Mouse (Mus musculus): Measurements from ENCODE around the gene Tfpt. TPM values are rescaled to one million over a fixed set of nuclear protein-coding genes. Genes with fewer than 3 reads are reported as not detected.
A peak's percentile ranks its signal among the peaks of the same experiment; 100 is the strongest.

The Tfpt gene
- polyA plus RNA-seq, 1 experiment = not detected

DNA sequence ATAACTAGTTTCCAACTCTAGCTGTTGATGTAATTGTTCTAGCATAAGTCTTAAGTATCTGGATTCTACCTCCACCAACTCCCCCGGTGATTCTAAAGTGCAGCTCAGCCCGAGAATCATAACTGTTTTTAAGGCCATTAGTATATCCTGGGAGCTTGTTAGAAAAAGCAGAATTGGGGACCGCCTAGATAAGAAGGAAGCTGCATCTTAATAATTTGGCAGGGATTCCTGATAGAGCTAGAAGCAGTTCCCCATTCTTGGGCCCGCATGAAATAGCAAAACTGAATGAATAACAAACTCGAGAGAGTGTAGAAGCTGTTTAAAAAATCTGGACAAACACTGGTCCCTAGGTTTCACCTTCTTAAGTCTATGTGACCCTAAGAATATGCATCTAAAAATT is 13.7 kb upstream of the Tfpt start:
- Histone ChIP-seq H3K4me3 (ENCODE audit: insufficient read depth, low read depth, low read length) (no peak overlapping the region), H3K27ac (ENCODE audit: insufficient read depth, low read depth, low read length) (no peak overlapping the region), H3K4me1 (ENCODE audit: control insufficient read depth, insufficient read depth, low read length) (peaks cover 7% of the 10 kb centered on the region)
- 63% methylated on average over 5 of the region's 5 CpGs for WGBS
- TF ChIP-seq CTCF (IDR thresholded peaks at IDR 0.05; ENCODE audit: insufficient read depth, low read depth, low read length) (no peak), POLR2A (IDR thresholded peaks at IDR 0.05; ENCODE audit: insufficient read depth, low read depth, low read length) (no peak)

DNA sequence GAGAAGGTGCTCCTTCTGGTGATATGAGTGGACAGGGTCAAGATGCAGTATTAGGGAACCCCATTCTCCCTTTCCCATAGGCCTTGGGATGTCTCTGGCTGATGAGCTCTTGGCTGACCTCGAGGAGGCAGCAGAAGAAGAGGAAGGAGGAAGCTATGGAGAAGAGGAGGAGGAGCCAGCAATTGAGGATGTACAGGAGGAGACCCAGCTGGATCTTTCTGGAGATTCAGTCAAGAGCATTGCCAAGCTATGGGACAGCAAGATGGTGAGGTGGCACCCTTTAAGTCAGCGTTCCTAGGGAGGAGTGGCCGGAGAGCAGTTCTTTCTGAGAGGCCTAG is 718 bp upstream of the Tfpt start:
- TF ChIP-seq POLR2A (IDR thresholded peaks at IDR 0.05; ENCODE audit: insufficient read depth, low read depth, low read length) = no peak
- no peak for TF ChIP-seq CTCF (IDR thresholded peaks at IDR 0.05; ENCODE audit: insufficient read depth, low read depth, low read length)
- WGBS = 68% methylated on average over 3 of the region's 3 CpGs
- Histone ChIP-seq H3K4me1 (ENCODE audit: control insufficient read depth, insufficient read depth, low read length) (peaks cover 15% of the 10 kb centered on the region), H3K4me3 (ENCODE audit: insufficient read depth, low read depth, low read length) (peak overlapping the region; percentile 67), H3K27ac (ENCODE audit: insufficient read depth, low read depth, low read length) (no peak overlapping the region)

DNA sequence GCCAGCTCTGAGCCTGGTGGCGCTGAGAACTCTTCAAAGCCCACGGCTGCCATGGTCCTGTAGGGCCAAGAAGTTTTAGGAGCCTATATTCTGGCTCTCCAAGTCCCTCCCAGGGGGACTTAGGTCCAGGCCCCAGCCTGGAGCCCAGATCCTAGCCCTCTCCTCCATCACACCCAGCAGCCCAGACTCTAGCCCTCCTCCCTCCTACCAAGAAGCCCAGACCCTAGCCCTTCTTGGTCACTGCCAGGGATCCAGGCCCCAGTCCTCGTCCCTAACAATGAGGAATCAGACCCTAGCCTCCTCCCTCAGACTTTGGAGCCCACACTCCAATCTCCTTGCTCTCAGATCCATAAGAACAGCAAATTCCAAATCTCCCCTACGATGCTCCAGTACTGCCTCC is 699 bp downstream of the Tfpt start:
- WGBS = 33% methylated on average over 4 of the region's 4 CpGs

GRCm38 (mm10) chr7:3617242-3617995 is 12.3 kb downstream of the Tfpt start, which contains the start of gene Ndufa3:
TSS of gene Ndufa3 (plus strand) at chr7:3617373.
- Histone ChIP-seq H3K4me3 (ENCODE audit: insufficient read depth, low read depth, low read length) (peak within 1 kb of the TSS; percentile 90), H3K27ac (ENCODE audit: insufficient read depth, low read depth, low read length) (peak within 1 kb of the TSS; percentile 81), H3K4me1 (ENCODE audit: control insufficient read depth, insufficient read depth, low read length) (peaks cover 2% of the 10 kb centered on the region; the same call in 1 of the 2 replicates)
- TF ChIP-seq CTCF (IDR thresholded peaks at IDR 0.05; ENCODE audit: insufficient read depth, low read depth, low read length) (no peak), POLR2A (IDR thresholded peaks at IDR 0.05; ENCODE audit: insufficient read depth, low read depth, low read length) (peak; percentile 73)
- WGBS = 1% methylated on average over 32 of the region's 32 CpGs

More for the DNA sequence above, 699 bp downstream of the Tfpt start:
- peak overlapping the region; percentile 67 for H3K4me3 ChIP-seq (ENCODE audit: insufficient read depth, low read depth, low read length)
- TF ChIP-seq POLR2A (IDR thresholded peaks at IDR 0.05; ENCODE audit: insufficient read depth, low read depth, low read length) (no peak), CTCF (IDR thresholded peaks at IDR 0.05; ENCODE audit: insufficient read depth, low read depth, low read length) (no peak)
- peaks cover 15% of the 10 kb centered on the region for H3K4me1 ChIP-seq (ENCODE audit: control insufficient read depth, insufficient read depth, low read length)
- no peak overlapping the region for H3K27ac ChIP-seq (ENCODE audit: insufficient read depth, low read depth, low read length)

- 38% methylated on average over 6 of the region's 6 CpGs for WGBS
- TF ChIP-seq CTCF (IDR thresholded peaks at IDR 0.05; ENCODE audit: insufficient read depth, low read depth, low read length) = no peak
- no peak for TF ChIP-seq POLR2A (IDR thresholded peaks at IDR 0.05; ENCODE audit: insufficient read depth, low read depth, low read length)
- Histone ChIP-seq H3K4me3 (ENCODE audit: insufficient read depth, low read depth, low read length) (no peak overlapping the region), H3K27ac (ENCODE audit: insufficient read depth, low read depth, low read length) (no peak overlapping the region), H3K4me1 (ENCODE audit: control insufficient read depth, insufficient read depth, low read length) (peaks cover 2% of the 10 kb centered on the region; the same call in 1 of the 2 replicates)
Measured at GRCm38 (mm10) chr7:3616389-3617241, 13.1 kb downstream of the Tfpt start.

DNA sequence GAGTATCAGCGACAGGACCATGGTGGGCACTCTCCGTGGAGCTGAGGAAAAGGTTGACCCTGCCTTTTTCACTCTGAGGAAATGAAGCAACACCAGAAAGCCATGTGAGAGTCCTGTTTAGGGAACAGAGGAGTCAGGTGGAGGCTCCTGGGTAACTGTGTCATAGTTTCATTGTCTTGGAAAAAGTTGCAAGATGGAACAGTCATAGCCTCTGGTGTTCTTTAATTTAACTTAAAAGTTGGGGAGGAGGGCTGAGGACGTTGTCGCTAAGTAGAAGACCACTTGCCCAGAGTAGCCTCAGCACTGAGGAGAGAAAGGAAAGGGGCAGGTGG is 13.7 kb downstream of the Tfpt start, which contains the start of gene Oscar:
Oscar (minus strand) TSS at position 101 of the 332 bp plus-strand sequence.
- no peak within 1 kb of the TSS for H3K4me3 ChIP-seq (ENCODE audit: insufficient read depth, low read depth, low read length)
- H3K27ac ChIP-seq (ENCODE audit: insufficient read depth, low read depth, low read length) = no peak within 1 kb of the TSS
- TF ChIP-seq POLR2A (IDR thresholded peaks at IDR 0.05; ENCODE audit: insufficient read depth, low read depth, low read length) = no peak
- no peak for TF ChIP-seq CTCF (IDR thresholded peaks at IDR 0.05; ENCODE audit: insufficient read depth, low read depth, low read length)

GRCm38 (mm10) chr7:3614021-3614420 is 15.7 kb downstream of the Tfpt start:
- 79% methylated on average over 3 of the region's 3 CpGs for WGBS
- Histone ChIP-seq H3K27ac (ENCODE audit: insufficient read depth, low read depth, low read length) (no peak overlapping the region), H3K4me3 (ENCODE audit: insufficient read depth, low read depth, low read length) (no peak overlapping the region), H3K4me1 (ENCODE audit: control insufficient read depth, insufficient read depth, low read length) (peaks cover 2% of the 10 kb centered on the region; the same call in 1 of the 2 replicates)
- TF ChIP-seq CTCF (IDR thresholded peaks at IDR 0.05; ENCODE audit: insufficient read depth, low read depth, low read length) (no peak), POLR2A (IDR thresholded peaks at IDR 0.05; ENCODE audit: insufficient read depth, low read depth, low read length) (no peak)

More for the DNA sequence above, 13.7 kb downstream of the Tfpt start, which contains the start of gene Oscar:
- 83% methylated on average over 4 of the region's 4 CpGs for WGBS
- peaks cover 2% of the 10 kb centered on the region; the same call in 1 of the 2 replicates for H3K4me1 ChIP-seq (ENCODE audit: control insufficient read depth, insufficient read depth, low read length)

DNA sequence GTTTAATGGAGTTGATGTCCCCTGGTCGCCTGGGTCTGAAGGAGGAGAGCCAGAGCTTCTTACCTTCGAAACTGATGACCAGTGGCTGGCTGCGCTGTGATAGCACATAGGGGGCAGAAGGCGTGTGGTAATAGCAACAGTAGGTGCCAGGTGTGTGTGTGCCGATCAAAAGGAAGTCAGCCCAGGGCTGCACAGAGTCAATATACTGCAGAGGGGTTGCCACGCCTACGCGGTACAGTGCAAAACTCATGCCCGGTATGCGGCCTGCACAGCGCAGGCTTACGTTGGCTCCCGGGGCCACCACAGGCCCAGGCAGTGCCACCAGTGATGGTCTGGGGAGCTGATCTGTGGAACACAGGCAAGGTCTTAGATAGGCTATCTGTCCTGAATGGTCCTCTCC is 18.7 kb downstream of the Tfpt start:
- no peak overlapping the region for H3K27ac ChIP-seq (ENCODE audit: insufficient read depth, low read depth, low read length)
- WGBS = 92% methylated on average over 13 of the region's 13 CpGs
- no peak overlapping the region for H3K4me3 ChIP-seq (ENCODE audit: insufficient read depth, low read depth, low read length)
- TF ChIP-seq CTCF (IDR thresholded peaks at IDR 0.05; ENCODE audit: insufficient read depth, low read depth, low read length) (no peak), POLR2A (IDR thresholded peaks at IDR 0.05; ENCODE audit: insufficient read depth, low read depth, low read length) (no peak)
- H3K4me1 ChIP-seq (ENCODE audit: control insufficient read depth, insufficient read depth, low read length) = no peaks in the 10 kb centered on the region

GRCm38 (mm10) chr7:3610437-3610836 is 19.3 kb downstream of the Tfpt start:
- Histone ChIP-seq H3K4me1 (ENCODE audit: control insufficient read depth, insufficient read depth, low read length) (no peaks in the 10 kb centered on the region), H3K4me3 (ENCODE audit: insufficient read depth, low read depth, low read length) (no peak overlapping the region), H3K27ac (ENCODE audit: insufficient read depth, low read depth, low read length) (no peak overlapping the region)
- TF ChIP-seq POLR2A (IDR thresholded peaks at IDR 0.05; ENCODE audit: insufficient read depth, low read depth, low read length) (no peak), CTCF (IDR thresholded peaks at IDR 0.05; ENCODE audit: insufficient read depth, low read depth, low read length) (no peak)
- WGBS = 87% methylated on average over 3 of the region's 3 CpGs

Data from olfactory bulb, adult 2 months (tissue).